Mouse (Mus musculus) testis, adult 2 months (tissue): ENCODE measurements at regions not wholly inside any gene's neighbourhood (a gene's known extent, or its start where the extent isn't known, plus 50 kb on each side); places are given as distances from the start of the nearest gene placed in this dataset.

ENCODE experiments used
- H3K27ac ChIP-seq: fragments of 200-500 bp; 2 replicates; pipeline ENCODE4 v1.5.1; 2012; ENCODE audit warnings: low read depth, low read length; ENCODE audit not compliant: control insufficient read depth, insufficient read depth
- H3K27me3 ChIP-seq: fragments of 200-500 bp; 2 replicates; pipeline ENCODE4 v1.6.1; 2012; ENCODE audit warnings: mild to moderate bottlenecking, low read length, moderate library complexity; ENCODE audit not compliant: control insufficient read depth, insufficient read depth
- H3K36me3 ChIP-seq: fragments of 200-500 bp; 2 replicates; pipeline ENCODE4 v1.6.1; 2012; ENCODE audit warnings: mild to moderate bottlenecking, low read length; ENCODE audit not compliant: control insufficient read depth, insufficient read depth
- H3K4me1 ChIP-seq: fragments of 200-500 bp; 2 replicates; pipeline ENCODE4 v1.6.1; 2012; ENCODE audit warnings: low read length; ENCODE audit not compliant: control insufficient read depth, insufficient read depth
- H3K4me3 ChIP-seq: fragments of 200-500 bp; 2 replicates; pipeline ENCODE4 v1.5.1; 2012; ENCODE audit warnings: low read depth, mild to moderate bottlenecking, low read length, moderate library complexity, mixed read lengths; ENCODE audit not compliant: control insufficient read depth
- CTCF ChIP-seq: fragments of 200-500 bp; IDR thresholded peaks from 2 replicates; pipeline ENCODE4 v1.5.1; 2012; ENCODE audit warnings: low read depth, mild to moderate bottlenecking, inconsistent platforms, low read length, moderate library complexity; ENCODE audit not compliant: control insufficient read depth, insufficient read depth, insufficient replicate concordance
- POLR2A ChIP-seq: fragments of 200-500 bp; IDR thresholded peaks from 2 replicates; pipeline ENCODE4 v1.6.1; 2012; ENCODE audit warnings: low read depth, mild to moderate bottlenecking, inconsistent platforms, low read length, moderate library complexity; ENCODE audit not compliant: control insufficient read depth

- no peaks in the 10 kb centered on the region for H3K27me3 ChIP-seq
- TF ChIP-seq CTCF (no peak), POLR2A (no peak)
- H3K4me3 ChIP-seq = no peak overlapping the region
- no peaks in the 10 kb centered on the region for H3K4me1 ChIP-seq
- H3K36me3 ChIP-seq = no peaks in the 10 kb centered on the region
- no peak overlapping the region for H3K27ac ChIP-seq
Measured at GRCm38 (mm10) chr11:18821384-18821783, 197.4 kb downstream of the Meis1 start.

GRCm38 (mm10) chr11:18814110-18814509 lies 204.7 kb downstream of the Meis1 start:
- H3K4me1 ChIP-seq = no peaks in the 10 kb centered on the region
- no peak overlapping the region for H3K4me3 ChIP-seq
- TF ChIP-seq POLR2A (no peak), CTCF (no peak)
- H3K27ac ChIP-seq = no peak overlapping the region
- H3K27me3 ChIP-seq = no peaks in the 10 kb centered on the region
- H3K36me3 ChIP-seq = no peaks in the 10 kb centered on the region

- no peaks in the 10 kb centered on the region for H3K27me3 ChIP-seq
- H3K27ac ChIP-seq = no peak overlapping the region
- no peaks in the 10 kb centered on the region for H3K36me3 ChIP-seq
- no peak overlapping the region for H3K4me3 ChIP-seq
- no peak for TF ChIP-seq POLR2A
- TF ChIP-seq CTCF = no peak
- H3K4me1 ChIP-seq = no peaks in the 10 kb centered on the region
Measured at GRCm38 (mm10) chr11:18767479-18767878, 251.3 kb downstream of the Meis1 start.

- TF ChIP-seq CTCF (no peak), POLR2A (no peak)
- H3K36me3 ChIP-seq = no peaks in the 10 kb centered on the region
- no peaks in the 10 kb centered on the region for H3K27me3 ChIP-seq
- no peak overlapping the region for H3K4me3 ChIP-seq
- H3K4me1 ChIP-seq = no peaks in the 10 kb centered on the region
- no peak overlapping the region for H3K27ac ChIP-seq
Measured at GRCm38 (mm10) chr11:18766458-18767016, 252.2 kb downstream of the Meis1 start.

- no peaks in the 10 kb centered on the region for H3K27me3 ChIP-seq
- no peak for TF ChIP-seq CTCF
- no peak for TF ChIP-seq POLR2A
- no peaks in the 10 kb centered on the region for H3K4me1 ChIP-seq
- no peak overlapping the region for H3K4me3 ChIP-seq
- H3K36me3 ChIP-seq = no peaks in the 10 kb centered on the region
- H3K27ac ChIP-seq = no peak overlapping the region
Measured at GRCm38 (mm10) chr11:18758591-18759074, 260.2 kb downstream of the Meis1 start.

- H3K4me1 ChIP-seq = no peaks in the 10 kb centered on the region
- H3K27me3 ChIP-seq = no peaks in the 10 kb centered on the region
- H3K4me3 ChIP-seq = no peak overlapping the region
- TF ChIP-seq CTCF = no peak
- TF ChIP-seq POLR2A = no peak
- H3K36me3 ChIP-seq = no peaks in the 10 kb centered on the region
- H3K27ac ChIP-seq = no peak overlapping the region
Measured at GRCm38 (mm10) chr11:18756576-18756975, 262.2 kb downstream of the Meis1 start.

GRCm38 (mm10) chr11:18754732-18755525 lies 263.9 kb downstream of the Meis1 start:
- Histone ChIP-seq H3K4me3 (no peak overlapping the region), H3K27ac (no peak overlapping the region), H3K27me3 (no peaks in the 10 kb centered on the region), H3K36me3 (no peaks in the 10 kb centered on the region), H3K4me1 (no peaks in the 10 kb centered on the region)
- no peak for TF ChIP-seq POLR2A
- no peak for TF ChIP-seq CTCF
